ENCODE assay signal across 19 mouse cellular contexts in the genomic region with DNA sequence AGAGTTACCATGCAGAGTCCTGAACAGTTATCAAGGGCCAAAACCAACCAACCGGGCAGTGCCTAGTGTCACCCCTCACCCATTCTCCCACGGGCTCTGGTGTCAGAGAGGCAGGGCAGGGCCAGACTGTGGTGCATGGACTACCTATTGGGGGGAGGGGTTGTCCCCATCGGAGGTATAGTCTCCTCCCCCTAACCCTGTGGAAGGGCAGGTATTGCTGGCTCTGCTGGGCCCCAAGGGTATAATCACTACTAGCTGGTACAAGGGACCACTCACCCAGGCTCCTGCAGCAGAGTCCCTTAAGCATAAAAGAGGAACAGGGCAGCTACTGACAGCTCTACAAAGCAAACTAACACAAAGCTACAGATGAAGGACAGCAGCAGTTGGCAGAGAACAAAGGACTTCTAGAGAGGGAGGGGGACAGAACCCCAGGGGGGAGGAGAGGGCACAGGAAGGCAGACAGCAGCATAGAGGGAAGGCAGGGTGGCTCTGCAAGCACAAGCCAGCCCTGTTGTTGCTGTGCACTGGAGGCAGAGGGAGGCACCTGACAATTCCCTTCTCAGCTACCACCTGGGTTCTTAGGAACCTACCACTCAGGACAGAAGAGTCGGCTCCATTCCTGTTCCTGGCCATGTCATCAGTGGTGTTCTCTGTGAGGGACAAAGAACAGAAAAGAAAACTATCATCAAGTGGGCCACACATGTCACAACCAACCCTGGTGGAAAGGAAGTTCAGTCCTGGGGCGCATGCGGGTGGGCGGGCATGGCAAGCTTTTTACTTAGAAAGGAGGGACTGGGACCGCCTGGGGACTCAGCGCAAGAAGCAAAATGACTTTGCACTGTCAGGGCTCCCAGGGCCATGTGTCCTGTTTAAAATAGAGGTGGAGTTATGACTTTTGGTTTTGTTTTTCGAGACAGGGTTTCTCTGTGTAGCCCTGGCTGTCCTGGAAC. TPM values are rescaled to one million over a fixed set of nuclear protein-coding genes. Genes with fewer than 3 reads are reported as not detected.
DNase-seq lines count a peak whose midpoint lies in the region; ATAC-seq lines count a peak whose summit lies in the region.
"Had no signal": no experiment of that assay in that cellular context is flagged by ENCODE, and none has a peak within 500 bp of the region (broad histone marks: within the 10 kb centered on the region; RNA-seq: fewer than 3 reads in every experiment).

No protein-coding gene starts in this region.

- intact Hi-C loops in left cerebral cortex, postnatal 25 days (cut with DNase I): no loop called here

- no peaks in the 10 kb centered on the region for H3K27me3 ChIP-seq in hindbrain, embryonic 12.5 days
- no peaks in the 10 kb centered on the region for H3K27me3 ChIP-seq in hindbrain, embryonic 16.5 days (replicated peaks; ENCODE audit: control insufficient read depth, insufficient read depth, low read length)
- H3K27me3 ChIP-seq in embryonic facial prominence, embryonic 14.5 days (replicated peaks; ENCODE audit: control insufficient read depth, insufficient read depth, low read length): no peaks in the 10 kb centered on the region
- no peaks in the 10 kb centered on the region for H3K27me3 ChIP-seq in limb, embryonic 11.5 days (ENCODE audit: control insufficient read depth, insufficient read depth, low read length)
- H3K27me3 ChIP-seq: Patski had no signal

- 50% methylated on average over 10 of the region's 10 CpGs for WGBS in hindbrain, embryonic 12.5 days
- WGBS in hindbrain, embryonic 16.5 days: 51% methylated on average over 10 of the region's 10 CpGs
- 71% methylated on average over 10 of the region's 10 CpGs for WGBS in embryonic facial prominence, embryonic 14.5 days
- 71% methylated on average over 10 of the region's 10 CpGs for WGBS in limb, embryonic 11.5 days

- H3K9me3 ChIP-seq in hindbrain, embryonic 12.5 days (replicated peaks): no peaks in the 10 kb centered on the region
- no peaks in the 10 kb centered on the region for H3K9me3 ChIP-seq in hindbrain, embryonic 16.5 days (ENCODE audit: control insufficient read depth, low read length)
- no peaks in the 10 kb centered on the region for H3K9me3 ChIP-seq in embryonic facial prominence, embryonic 14.5 days (ENCODE audit: control insufficient read depth, low read length)
- no peaks in the 10 kb centered on the region for H3K9me3 ChIP-seq in limb, embryonic 11.5 days (ENCODE audit: control insufficient read depth, low read length)

- ATAC-seq in hindbrain, embryonic 12.5 days (ENCODE audit: low FRiP score): peak; percentile 62
- no peak for ATAC-seq in hindbrain, embryonic 16.5 days
- peak; percentile 38; the same call in 1 of the 2 replicates for ATAC-seq in embryonic facial prominence, embryonic 14.5 days (ENCODE audit: low read depth)
- ATAC-seq in limb, embryonic 11.5 days (ENCODE audit: insufficient number of reproducible peaks, low FRiP score, low TSS enrichment, low read depth): peak; percentile 75
- ATAC-seq: CD4-positive, CD25-positive, alpha-beta regulatory T cell, adult 4 months; Patski had no signal

- peak; percentile 39 for DNase-seq in embryonic facial prominence, embryonic 14.5 days (ENCODE audit: low spot score)
- peak; percentile 36 for DNase-seq in limb, embryonic 11.5 days (ENCODE audit: low spot score)
- DNase-seq in thymus, postnatal 0 days (ENCODE audit: low spot score): peak; percentile 67
- DNase-seq in left cerebral cortex, postnatal 25 days (ENCODE audit: low spot score in 2 of 2): no peak
- DNase-seq in right cerebral cortex, adult 2 months (ENCODE audit: low spot score in 2 of 2): no peak
- DNase-seq in left cerebral cortex, adult 9 months (ENCODE audit: low spot score in 2 of 2): no peak
- DNase-seq: adrenal gland, postnatal 14 days; cerebellum, adult 18-20 months; gastrocnemius, postnatal 25 days; heart, postnatal 14 days; kidney, adult 8-10 months had no signal

- H3K9ac ChIP-seq in hindbrain, embryonic 12.5 days: no peak overlapping the region
- H3K9ac ChIP-seq in hindbrain, embryonic 16.5 days (ENCODE audit: low read depth, low read length): no peak overlapping the region
- no peak overlapping the region for H3K9ac ChIP-seq in embryonic facial prominence, embryonic 14.5 days (ENCODE audit: low read depth, low read length)
- H3K9ac ChIP-seq in limb, embryonic 11.5 days (ENCODE audit: low read length): no peak overlapping the region

- H3K4me3 ChIP-seq in hindbrain, embryonic 12.5 days: no peak overlapping the region
- H3K4me3 ChIP-seq in hindbrain, embryonic 16.5 days (ENCODE audit: low read length): no peak overlapping the region
- H3K4me3 ChIP-seq in embryonic facial prominence, embryonic 14.5 days (ENCODE audit: low read depth, low read length): no peak overlapping the region
- no peak overlapping the region for H3K4me3 ChIP-seq in limb, embryonic 11.5 days (ENCODE audit: low read depth, low read length)

- H3K4me2 ChIP-seq in hindbrain, embryonic 12.5 days (replicated peaks): no peak overlapping the region
- H3K4me2 ChIP-seq in hindbrain, embryonic 16.5 days (ENCODE audit: low read length): no peak overlapping the region
- H3K4me2 ChIP-seq in embryonic facial prominence, embryonic 14.5 days (ENCODE audit: low read depth, low read length): no peak overlapping the region
- H3K4me2 ChIP-seq in limb, embryonic 11.5 days (ENCODE audit: low read depth, severe bottlenecking): no peak overlapping the region
- H3K4me2 ChIP-seq: liver, embryonic 11.5 days had no signal

- no peak overlapping the region for H3K27ac ChIP-seq in hindbrain, embryonic 12.5 days
- no peak overlapping the region for H3K27ac ChIP-seq in hindbrain, embryonic 16.5 days (ENCODE audit: low read depth, low read length)
- no peak overlapping the region for H3K27ac ChIP-seq in embryonic facial prominence, embryonic 14.5 days (replicated peaks; ENCODE audit: low read depth, low read length)
- peak overlapping the region; percentile 68 for H3K27ac ChIP-seq in limb, embryonic 11.5 days (replicated peaks; ENCODE audit: low read depth, low read length)
- H3K27ac ChIP-seq: macrophage had no signal

- no peaks in the 10 kb centered on the region for H3K36me3 ChIP-seq in hindbrain, embryonic 12.5 days
- H3K36me3 ChIP-seq in hindbrain, embryonic 16.5 days (ENCODE audit: control insufficient read depth, insufficient read depth, low read length): peaks cover 3% of the 10 kb centered on the region; the same call in 1 of the 2 replicates
- H3K36me3 ChIP-seq in embryonic facial prominence, embryonic 14.5 days (ENCODE audit: control insufficient read depth, insufficient read depth, low read length): 0 out of 2 replicates have a peak, but pooled peaks cover 4% of the 10 kb centered on the region
- H3K36me3 ChIP-seq in limb, embryonic 11.5 days (ENCODE audit: control insufficient read depth, insufficient read depth, low read length): no peaks in the 10 kb centered on the region

- H3K4me1 ChIP-seq in hindbrain, embryonic 12.5 days: peaks cover 21% of the 10 kb centered on the region
- peaks cover 3% of the 10 kb centered on the region; the same call in 1 of the 2 replicates for H3K4me1 ChIP-seq in hindbrain, embryonic 16.5 days (ENCODE audit: control insufficient read depth, insufficient read depth, low read depth, low read length)
- peaks cover 4% of the 10 kb centered on the region; the same call in 1 of the 2 replicates for H3K4me1 ChIP-seq in embryonic facial prominence, embryonic 14.5 days (ENCODE audit: control insufficient read depth, insufficient read depth, low read length)
- peaks cover 16% of the 10 kb centered on the region for H3K4me1 ChIP-seq in limb, embryonic 11.5 days (ENCODE audit: control insufficient read depth, insufficient read depth, low read length)

RNA-seq across cellular contexts. Expression of a gene that starts 11.8 kb away (rescaled TPM):
- 1.8 and 2.4 TPM in 2 replicates for polyA plus RNA-seq in hindbrain, embryonic 12.5 days (2016; fragmentation: Nextera tagmentation; extraction: Ambion mirVana)
- 1.2 and 1.9 TPM in 2 replicates for polyA plus RNA-seq in hindbrain, embryonic 16.5 days (2015; fragmentation: Nextera tagmentation; extraction: Ambion mirVana)
- 1.9 and 4.3 TPM in 2 replicates for polyA plus RNA-seq in embryonic facial prominence, embryonic 14.5 days (2014; fragmentation: Nextera tagmentation; extraction: Ambion mirVana)
- 1.4 and 2.3 TPM in 2 replicates for polyA plus RNA-seq in limb, embryonic 11.5 days (2014; fragmentation: Nextera tagmentation; extraction: Ambion mirVana)
- polyA plus RNA-seq in thymus, postnatal 0 days (2015; fragmentation: Nextera tagmentation; extraction: Ambion mirVana): 7.8 and 9.6 TPM in 2 replicates
- not detected for total RNA-seq in left cerebral cortex, postnatal 25 days (2021)
- total RNA-seq: layer of hippocampus, adult 18-20 months had no signal
- polyA plus RNA-seq: macrophage had no signal

RNA-seq across cellular contexts. Expression of a gene that starts 21.7 kb away (rescaled TPM):
- 42.6 and 63.3 TPM in 2 replicates for polyA plus RNA-seq in hindbrain, embryonic 12.5 days (2016; fragmentation: Nextera tagmentation; extraction: Ambion mirVana)
- 85.4 and 91.2 TPM in 2 replicates for polyA plus RNA-seq in hindbrain, embryonic 16.5 days (2015; fragmentation: Nextera tagmentation; extraction: Ambion mirVana)
- 116 and 120 TPM in 2 replicates for polyA plus RNA-seq in embryonic facial prominence, embryonic 14.5 days (2014; fragmentation: Nextera tagmentation; extraction: Ambion mirVana)
- 75.1 and 80.7 TPM in 2 replicates for polyA plus RNA-seq in limb, embryonic 11.5 days (2014; fragmentation: Nextera tagmentation; extraction: Ambion mirVana)
- polyA plus RNA-seq in thymus, postnatal 0 days (2015; fragmentation: Nextera tagmentation; extraction: Ambion mirVana): 571 and 608 TPM in 2 replicates
- 10 to 100 TPM; 21.1 to 24.4 TPM for total RNA-seq in left cerebral cortex, postnatal 25 days (2021)

RNA-seq across cellular contexts. Expression of a gene that starts 21.9 kb away (rescaled TPM):
- 81.9 and 83.4 TPM in 2 replicates for polyA plus RNA-seq in hindbrain, embryonic 12.5 days (2016; fragmentation: Nextera tagmentation; extraction: Ambion mirVana)
- polyA plus RNA-seq in hindbrain, embryonic 16.5 days (2015; fragmentation: Nextera tagmentation; extraction: Ambion mirVana): 109 and 114 TPM in 2 replicates
- 110 and 122 TPM in 2 replicates for polyA plus RNA-seq in embryonic facial prominence, embryonic 14.5 days (2014; fragmentation: Nextera tagmentation; extraction: Ambion mirVana)
- 90.8 and 101 TPM in 2 replicates for polyA plus RNA-seq in limb, embryonic 11.5 days (2014; fragmentation: Nextera tagmentation; extraction: Ambion mirVana)
- polyA plus RNA-seq in thymus, postnatal 0 days (2015; fragmentation: Nextera tagmentation; extraction: Ambion mirVana): 76.4 and 79.3 TPM in 2 replicates
- 10 to 100 TPM; 48.5 to 52.0 TPM for total RNA-seq in left cerebral cortex, postnatal 25 days (2021)

RNA-seq across cellular contexts. Expression of a gene that starts 27.7 kb away (rescaled TPM):
- polyA plus RNA-seq in hindbrain, embryonic 12.5 days (2016; fragmentation: Nextera tagmentation; extraction: Ambion mirVana): 1.2 and 1.6 TPM in 2 replicates
- polyA plus RNA-seq in hindbrain, embryonic 16.5 days (2015; fragmentation: Nextera tagmentation; extraction: Ambion mirVana): 1.0 and 1.4 TPM in 2 replicates
- polyA plus RNA-seq in embryonic facial prominence, embryonic 14.5 days (2014; fragmentation: Nextera tagmentation; extraction: Ambion mirVana): 1.4 and 2.2 TPM in 2 replicates
- polyA plus RNA-seq in limb, embryonic 11.5 days (2014; fragmentation: Nextera tagmentation; extraction: Ambion mirVana): 0.37 and 0.38 TPM in 2 replicates
- polyA plus RNA-seq in thymus, postnatal 0 days (2015; fragmentation: Nextera tagmentation; extraction: Ambion mirVana): 1.2 and 1.5 TPM in 2 replicates
- total RNA-seq in left cerebral cortex, postnatal 25 days (2021): 1 to 10 TPM; 2.2 to 3.2 TPM
- polyA plus RNA-seq: Patski had no signal

RNA-seq across cellular contexts. Expression of a gene that starts 29.1 kb away (rescaled TPM):
- 20.8 and 22.4 TPM in 2 replicates for polyA plus RNA-seq in hindbrain, embryonic 12.5 days (2016; fragmentation: Nextera tagmentation; extraction: Ambion mirVana)
- polyA plus RNA-seq in hindbrain, embryonic 16.5 days (2015; fragmentation: Nextera tagmentation; extraction: Ambion mirVana): 2.8 and 2.9 TPM in 2 replicates
- 11.6 and 13.8 TPM in 2 replicates for polyA plus RNA-seq in embryonic facial prominence, embryonic 14.5 days (2014; fragmentation: Nextera tagmentation; extraction: Ambion mirVana)
- 3.5 and 3.8 TPM in 2 replicates for polyA plus RNA-seq in limb, embryonic 11.5 days (2014; fragmentation: Nextera tagmentation; extraction: Ambion mirVana)
- polyA plus RNA-seq in thymus, postnatal 0 days (2015; fragmentation: Nextera tagmentation; extraction: Ambion mirVana): 3.1 and 3.4 TPM in 2 replicates
- total RNA-seq in left cerebral cortex, postnatal 25 days (2021): 10 to 100 TPM; 13.6 to 14.2 TPM
- total RNA-seq: neutrophil, adult 5-6 weeks had no signal
- polyA plus RNA-seq: CD4-positive, CD25-positive, alpha-beta regulatory T cell, adult 4 months; macrophage had no signal

Comparison
In these comparisons a context has a peak if more than half of its experiments do, and no peak if none do; other contexts are left out.
1. DNase-seq: peak in embryonic facial prominence, embryonic 14.5 days (single experiment), limb, embryonic 11.5 days (single experiment) and thymus, postnatal 0 days (single experiment); none in left cerebral cortex, postnatal 25 days (0 of 2), right cerebral cortex, adult 2 months (0 of 2) and left cerebral cortex, adult 9 months (0 of 2).